ENCODE assay signal across 25 mouse cellular contexts in genomic region chr14:62256066-62256465, GRCm38 (mm10). TPM values are rescaled to one million over a fixed set of nuclear protein-coding genes. Genes with fewer than 3 reads are reported as not detected.
DNase-seq lines count a peak whose midpoint lies in the region; ATAC-seq and TF ChIP-seq lines count a peak whose summit lies in the region.
"Had no signal": no experiment of that assay in that cellular context is flagged by ENCODE, and none has a peak within 500 bp of the region (broad histone marks: within the 10 kb centered on the region; RNA-seq: fewer than 3 reads in every experiment).

No protein-coding gene starts in this region.

- TF ChIP-seq CTCF in midbrain, postnatal 0 days (IDR thresholded peaks at IDR 0.05), result no peak

- H3K4me3 ChIP-seq in heart, embryonic 12.5 days, result no peak overlapping the region
- no peak overlapping the region for H3K4me3 ChIP-seq in forebrain, embryonic 13.5 days
- no peak overlapping the region for H3K4me3 ChIP-seq in midbrain, embryonic 11.5 days (ENCODE audit: low read depth, low read length)
- no peak overlapping the region for H3K4me3 ChIP-seq in midbrain, postnatal 0 days (ENCODE audit: low read depth, low read length)
- H3K4me3 ChIP-seq: embryonic facial prominence, embryonic 12.5 days; embryonic facial prominence, embryonic 15.5 days; forebrain, embryonic 15.5 days; heart, adult 2 months; heart, embryonic 10.5 days; hindbrain, embryonic 12.5 days; hindbrain, embryonic 15.5 days had no signal

- peaks cover 27% of the 10 kb centered on the region for H3K4me1 ChIP-seq in heart, embryonic 12.5 days (replicated peaks)
- peaks cover 6% of the 10 kb centered on the region; the same call in 1 of the 2 replicates for H3K4me1 ChIP-seq in forebrain, embryonic 13.5 days
- H3K4me1 ChIP-seq in midbrain, embryonic 11.5 days (ENCODE audit: control insufficient read depth, insufficient read depth, low read length), result no peaks in the 10 kb centered on the region
- H3K4me1 ChIP-seq in midbrain, postnatal 0 days (ENCODE audit: insufficient read depth, low read length), result no peaks in the 10 kb centered on the region
- H3K4me1 ChIP-seq: forebrain, embryonic 15.5 days; hindbrain, embryonic 15.5 days had no signal

- DNase-seq in heart, adult 11 months, result peak; percentile 88
- DNase-seq in adrenal gland, adult 8-10 months, result peak; percentile 37
- peak; percentile 42 for DNase-seq in adrenal gland, postnatal 25 days
- DNase-seq in midbrain, embryonic 11.5 days (ENCODE audit: low spot score, missing footprints), result no peak
- DNase-seq in midbrain, postnatal 0 days (ENCODE audit: low spot score), result no peak
- DNase-seq: cerebellum, adult 11-12 months; cerebellum, adult 9-10 months; cerebellum, postnatal 14 days; gastrocnemius, postnatal 25 days; heart, adult 2 months; kidney, adult 2 months had no signal

- WGBS in heart, embryonic 12.5 days, result 70% methylated on average over 5 of the region's 5 CpGs
- WGBS in forebrain, embryonic 13.5 days, result 89% methylated on average over 5 of the region's 5 CpGs
- WGBS in midbrain, embryonic 11.5 days, result 83% methylated on average over 5 of the region's 5 CpGs
- WGBS in midbrain, postnatal 0 days, result 85% methylated on average over 5 of the region's 5 CpGs

- no peak overlapping the region for H3K9ac ChIP-seq in heart, embryonic 12.5 days
- H3K9ac ChIP-seq in forebrain, embryonic 13.5 days, result no peak overlapping the region
- H3K9ac ChIP-seq in midbrain, embryonic 11.5 days (ENCODE audit: low read length), result no peak overlapping the region
- H3K9ac ChIP-seq in midbrain, postnatal 0 days (replicated peaks; ENCODE audit: low read length, poor library complexity, severe bottlenecking), result no peak overlapping the region
- H3K9ac ChIP-seq: embryonic facial prominence, embryonic 12.5 days; embryonic facial prominence, embryonic 15.5 days; forebrain, embryonic 15.5 days; hindbrain, embryonic 12.5 days; hindbrain, embryonic 15.5 days had no signal

- H3K27ac ChIP-seq in heart, embryonic 12.5 days (ENCODE audit: poor library complexity, severe bottlenecking), result no peak overlapping the region
- H3K27ac ChIP-seq in forebrain, embryonic 13.5 days, result no peak overlapping the region
- H3K27ac ChIP-seq in midbrain, embryonic 11.5 days (ENCODE audit: low read depth, low read length), result no peak overlapping the region
- H3K27ac ChIP-seq in midbrain, postnatal 0 days (ENCODE audit: low read depth, low read length), result no peak overlapping the region
- H3K27ac ChIP-seq: embryonic facial prominence, embryonic 12.5 days; embryonic facial prominence, embryonic 15.5 days; forebrain, embryonic 15.5 days; heart, adult 2 months; heart, embryonic 10.5 days; hindbrain, embryonic 12.5 days; hindbrain, embryonic 15.5 days had no signal

- no peaks in the 10 kb centered on the region for H3K27me3 ChIP-seq in heart, embryonic 12.5 days (replicated peaks)
- H3K27me3 ChIP-seq in forebrain, embryonic 13.5 days, result no peaks in the 10 kb centered on the region
- H3K27me3 ChIP-seq in midbrain, embryonic 11.5 days (ENCODE audit: control insufficient read depth, insufficient read depth, low read length), result no peaks in the 10 kb centered on the region
- no peaks in the 10 kb centered on the region; the same call in 1 of the 2 replicates for H3K27me3 ChIP-seq in midbrain, postnatal 0 days (ENCODE audit: insufficient read depth, low read length)
- H3K27me3 ChIP-seq: embryonic facial prominence, embryonic 12.5 days; embryonic facial prominence, embryonic 15.5 days; forebrain, embryonic 15.5 days; hindbrain, embryonic 12.5 days; hindbrain, embryonic 15.5 days; Patski had no signal

- no peaks in the 10 kb centered on the region for H3K36me3 ChIP-seq in heart, embryonic 12.5 days
- H3K36me3 ChIP-seq in forebrain, embryonic 13.5 days (ENCODE audit: poor library complexity, severe bottlenecking), result no peaks in the 10 kb centered on the region
- H3K36me3 ChIP-seq in midbrain, embryonic 11.5 days (ENCODE audit: control insufficient read depth, insufficient read depth, low read length), result no peaks in the 10 kb centered on the region
- no peaks in the 10 kb centered on the region for H3K36me3 ChIP-seq in midbrain, postnatal 0 days (ENCODE audit: insufficient read depth, low read length)
- H3K36me3 ChIP-seq: embryonic facial prominence, embryonic 12.5 days; embryonic facial prominence, embryonic 15.5 days; forebrain, embryonic 15.5 days; heart, embryonic 10.5 days; hindbrain, embryonic 12.5 days; hindbrain, embryonic 15.5 days had no signal

- no peak overlapping the region for H3K4me2 ChIP-seq in heart, embryonic 12.5 days
- no peak overlapping the region for H3K4me2 ChIP-seq in forebrain, embryonic 13.5 days
- H3K4me2 ChIP-seq in midbrain, embryonic 11.5 days, result no peak overlapping the region
- no peak overlapping the region for H3K4me2 ChIP-seq in midbrain, postnatal 0 days (ENCODE audit: low read depth, low read length, poor library complexity, severe bottlenecking)
- H3K4me2 ChIP-seq: embryonic facial prominence, embryonic 12.5 days; embryonic facial prominence, embryonic 15.5 days; forebrain, embryonic 15.5 days; hindbrain, embryonic 12.5 days; hindbrain, embryonic 15.5 days had no signal

- no peak for ATAC-seq in heart, embryonic 12.5 days (ENCODE audit: insufficient number of reproducible peaks, low FRiP score)
- ATAC-seq in forebrain, embryonic 13.5 days, result no peak
- no peak for ATAC-seq in midbrain, embryonic 11.5 days (ENCODE audit: low FRiP score)
- ATAC-seq in midbrain, postnatal 0 days (ENCODE audit: low FRiP score), result no peak
- ATAC-seq: CD4-positive, CD25-positive, alpha-beta regulatory T cell, adult 4 months; forebrain, embryonic 15.5 days; intestine, postnatal 0 days; Patski had no signal

- H3K9me3 ChIP-seq in heart, embryonic 12.5 days (replicated peaks), result no peaks in the 10 kb centered on the region
- no peaks in the 10 kb centered on the region for H3K9me3 ChIP-seq in forebrain, embryonic 13.5 days (replicated peaks)
- no peaks in the 10 kb centered on the region for H3K9me3 ChIP-seq in midbrain, embryonic 11.5 days (ENCODE audit: control insufficient read depth, low read length)
- no peaks in the 10 kb centered on the region for H3K9me3 ChIP-seq in midbrain, postnatal 0 days (ENCODE audit: low read length)
- H3K9me3 ChIP-seq: embryonic facial prominence, embryonic 12.5 days; embryonic facial prominence, embryonic 15.5 days; forebrain, embryonic 15.5 days; heart, embryonic 10.5 days; hindbrain, embryonic 12.5 days; hindbrain, embryonic 15.5 days had no signal

RNA-seq across cellular contexts. Expression of gene Rnaseh2b, which starts 36.3 kb away (rescaled TPM):
- 69.1 and 76.0 TPM in 2 replicates for polyA plus RNA-seq in heart, embryonic 12.5 days (2016; fragmentation: Nextera tagmentation; extraction: Ambion mirVana)
- total RNA-seq in adrenal gland, adult 8-10 months (2022), result 10 to 100 TPM; 16.6 to 17.8 (median 17.4) TPM
- total RNA-seq in adrenal gland, postnatal 25 days (2021), result 25.8 and 27.0 TPM in 2 replicates
- 80.0 and 102 TPM in 2 replicates for polyA plus RNA-seq in forebrain, embryonic 13.5 days (2015; fragmentation: Nextera tagmentation; extraction: Ambion mirVana)
- polyA plus RNA-seq in midbrain, embryonic 11.5 days (2014; fragmentation: Nextera tagmentation; extraction: Ambion mirVana), result 78.1 and 89.3 TPM in 2 replicates
- 17.7 and 24.1 TPM in 2 replicates for total RNA-seq in midbrain, postnatal 0 days (2014; rRNA removed)
- polyA plus RNA-seq in midbrain, postnatal 0 days (2015; fragmentation: Nextera tagmentation; extraction: Ambion mirVana), result 29.8 and 32.8 TPM in 2 replicates

RNA-seq across cellular contexts. Expression of gene Dleu7, which starts 36.8 kb away (rescaled TPM):
- 1.4 and 1.7 TPM in 2 replicates for polyA plus RNA-seq in heart, embryonic 12.5 days (2016; fragmentation: Nextera tagmentation; extraction: Ambion mirVana)
- under 1 TPM in 1 of 4 experiments, not detected in 3; 0.37 TPM for total RNA-seq in adrenal gland, adult 8-10 months (2022)
- not detected in 2 replicates for total RNA-seq in adrenal gland, postnatal 25 days (2021)
- 17.4 and 20.4 TPM in 2 replicates for polyA plus RNA-seq in forebrain, embryonic 13.5 days (2015; fragmentation: Nextera tagmentation; extraction: Ambion mirVana)
- polyA plus RNA-seq in midbrain, embryonic 11.5 days (2014; fragmentation: Nextera tagmentation; extraction: Ambion mirVana), result 3.7 and 5.1 TPM in 2 replicates
- 35.0 TPM in 2 replicates for total RNA-seq in midbrain, postnatal 0 days (2014; rRNA removed)
- 19.3 and 19.7 TPM in 2 replicates for polyA plus RNA-seq in midbrain, postnatal 0 days (2015; fragmentation: Nextera tagmentation; extraction: Ambion mirVana)
- total RNA-seq: gastrocnemius, adult 8-10 months; gastrocnemius, postnatal 25 days; heart, adult 2 months; MEL had no signal
- polyA plus RNA-seq: C2C12; CD4-positive, CD25-positive, alpha-beta regulatory T cell, adult 4 months had no signal

Comparison
In these comparisons a context has a peak if more than half of its experiments do, and no peak if none do; other contexts are left out.
1. DNase-seq: peak in heart, adult 11 months (single experiment), adrenal gland, adult 8-10 months (single experiment) and adrenal gland, postnatal 25 days (single experiment); none in midbrain, embryonic 11.5 days (single experiment) and midbrain, postnatal 0 days (single experiment).